Mouse (Mus musculus): Measurements from ENCODE around the gene Nme4. TPM values are rescaled to one million over a fixed set of nuclear protein-coding genes. Genes with fewer than 3 reads are reported as not detected.

The Nme4 gene
- total and polyA plus RNA-seq, 2 experiments from 2014 or later = 16.0 to 23.3 TPM

GRCm38 (mm10) chr17:26043249-26043636 is 52.2 kb downstream of the Nme4 start:
- H3K27ac ChIP-seq = peak overlapping the region; percentile 93
- peak overlapping the region; percentile 30 for H3K4me2 ChIP-seq (ENCODE audit: low read depth, low read length)
- no peaks in the 10 kb centered on the region for H3K27me3 ChIP-seq (ENCODE audit: insufficient read depth, low read length)
- H3K4me1 ChIP-seq (ENCODE audit: insufficient read depth, low read length) = peaks cover 26% of the 10 kb centered on the region
- WGBS = 24% methylated on average over 5 of the region's 5 CpGs
- ATAC-seq (peak; percentile 92), DNase-seq (ENCODE audit: low spot score) (peak; percentile 92)
- no peaks in the 10 kb centered on the region for H3K9me3 ChIP-seq (ENCODE audit: low read length)
- peak; percentile 56 for TF ChIP-seq CTCF (IDR thresholded peaks at IDR 0.05; ENCODE audit: low read depth)
- H3K4me3 ChIP-seq (ENCODE audit: low read length) = no peak overlapping the region
- no peaks in the 10 kb centered on the region; the same call in 1 of the 2 replicates for H3K36me3 ChIP-seq (ENCODE audit: insufficient read depth, low read length)
- H3K9ac ChIP-seq (replicated peaks; ENCODE audit: low read length) = 0 out of 2 replicates have a peak overlapping the region, but pooled peaks have one; percentile 28

DNA sequence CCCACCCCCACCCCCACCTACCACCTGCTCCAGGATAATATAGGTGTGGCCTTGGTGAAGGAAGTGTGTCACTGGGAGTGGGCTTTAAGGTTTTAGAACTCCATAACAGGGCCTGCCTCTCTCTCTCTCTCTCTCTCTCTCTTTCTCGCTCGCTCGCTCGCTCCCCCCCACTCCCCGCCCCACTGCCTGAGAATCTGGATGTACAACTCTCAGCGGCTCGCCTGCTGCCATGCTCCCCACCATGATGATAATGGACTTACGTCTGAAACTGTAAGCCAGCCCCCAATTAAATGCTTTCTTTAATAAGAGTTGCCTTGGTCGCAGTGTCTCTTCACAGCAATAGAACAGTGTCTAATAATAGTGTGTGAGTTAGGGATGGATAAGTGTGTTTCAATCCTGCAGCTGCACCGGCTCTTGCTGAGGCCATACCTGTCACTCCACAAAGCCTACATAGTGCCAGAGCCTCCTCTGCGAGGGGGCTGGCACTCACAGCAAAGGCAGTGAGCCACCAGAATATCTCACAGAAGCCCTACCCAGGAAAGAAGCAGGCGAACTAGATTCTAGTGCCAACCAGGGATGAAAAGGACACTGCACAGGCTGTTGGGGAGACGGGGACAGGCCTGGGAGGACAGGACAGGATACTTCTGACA is 52.7 kb downstream of the Nme4 start:
- ATAC-seq (peak; percentile 81), DNase-seq (ENCODE audit: low spot score) (peak; percentile 59)
- Histone ChIP-seq H3K27me3 (ENCODE audit: insufficient read depth, low read length) (no peaks in the 10 kb centered on the region), H3K36me3 (ENCODE audit: insufficient read depth, low read length) (no peaks in the 10 kb centered on the region; the same call in 1 of the 2 replicates), H3K4me3 (ENCODE audit: low read length) (no peak overlapping the region), H3K9me3 (ENCODE audit: low read length) (no peaks in the 10 kb centered on the region), H3K27ac (peak overlapping the region; percentile 93), H3K4me1 (ENCODE audit: insufficient read depth, low read length) (peaks cover 26% of the 10 kb centered on the region), H3K9ac (replicated peaks; ENCODE audit: low read length) (0 out of 2 replicates have a peak overlapping the region, but pooled peaks have one; percentile 28), H3K4me2 (ENCODE audit: low read depth, low read length) (peak overlapping the region; percentile 30)
- 35% methylated on average over 11 of the region's 13 CpGs for WGBS
- TF ChIP-seq CTCF (IDR thresholded peaks at IDR 0.05; ENCODE audit: low read depth) = no peak

Other genes with a start within 250 kb of the Nme4 start
- 54.5 and 75.5 TPM in 2 replicates for gene Wdr90, start 234.1 kb downstream of the Nme4 start, total RNA-seq (2014; rRNA removed)
- 13.2 TPM in 2 replicates for gene Wdr90, start 234.1 kb downstream of the Nme4 start, polyA plus RNA-seq (2015; fragmentation: Nextera tagmentation; extraction: Ambion mirVana)
- gene Mcrip2, start 226.8 kb downstream of the Nme4 start, total RNA-seq (2014; rRNA removed) = 27.0 and 32.1 TPM in 2 replicates
- 54.3 and 54.7 TPM in 2 replicates for gene Mcrip2, start 226.8 kb downstream of the Nme4 start, polyA plus RNA-seq (2015; fragmentation: Nextera tagmentation; extraction: Ambion mirVana)
- gene Mettl26, start 220.5 kb downstream of the Nme4 start, total RNA-seq (2014; rRNA removed) = 50.0 and 63.1 TPM in 2 replicates
- gene Mettl26, start 220.5 kb downstream of the Nme4 start, polyA plus RNA-seq (2015; fragmentation: Nextera tagmentation; extraction: Ambion mirVana) = 62.9 and 64.8 TPM in 2 replicates
- 1.2 and 1.5 TPM in 2 replicates for gene Wfikkn1, start 214.7 kb downstream of the Nme4 start, total RNA-seq (2014; rRNA removed)
- 0.33 and 0.58 TPM in 2 replicates for gene Wfikkn1, start 214.7 kb downstream of the Nme4 start, polyA plus RNA-seq (2015; fragmentation: Nextera tagmentation; extraction: Ambion mirVana)
- 33.2 and 39.1 TPM in 2 replicates for gene Rab40c, start 175.9 kb downstream of the Nme4 start, total RNA-seq (2014; rRNA removed)
- 34.7 and 35.3 TPM in 2 replicates for gene Rab40c, start 175.9 kb downstream of the Nme4 start, polyA plus RNA-seq (2015; fragmentation: Nextera tagmentation; extraction: Ambion mirVana)
- gene Pigq, start 150.7 kb downstream of the Nme4 start, total RNA-seq (2014; rRNA removed) = 90.6 and 99.7 TPM in 2 replicates
- 69.7 and 76.3 TPM in 2 replicates for gene Pigq, start 150.7 kb downstream of the Nme4 start, polyA plus RNA-seq (2015; fragmentation: Nextera tagmentation; extraction: Ambion mirVana)
- gene Nhlrc4, start 150.6 kb downstream of the Nme4 start, total RNA-seq (2014; rRNA removed) = 0.61 and 0.68 TPM in 2 replicates
- gene Nhlrc4, start 150.6 kb downstream of the Nme4 start, polyA plus RNA-seq (2015; fragmentation: Nextera tagmentation; extraction: Ambion mirVana) = 0.30 and 0.72 TPM in 2 replicates
- gene A930017K11Rik, start 143.0 kb downstream of the Nme4 start, total RNA-seq (2014; rRNA removed) = 5.6 and 7.2 TPM in 2 replicates
- gene A930017K11Rik, start 143.0 kb downstream of the Nme4 start, polyA plus RNA-seq (2015; fragmentation: Nextera tagmentation; extraction: Ambion mirVana) = 4.4 and 5.0 TPM in 2 replicates
- 35.1 and 41.4 TPM in 2 replicates for gene Capn15, start 109.8 kb downstream of the Nme4 start, total RNA-seq (2014; rRNA removed)
- gene Capn15, start 109.8 kb downstream of the Nme4 start, polyA plus RNA-seq (2015; fragmentation: Nextera tagmentation; extraction: Ambion mirVana) = 19.0 and 20.1 TPM in 2 replicates
- gene Rab11fip3, start 26.0 kb downstream of the Nme4 start, total RNA-seq (2014; rRNA removed) = 34.7 and 41.9 TPM in 2 replicates
- 16.6 and 17.9 TPM in 2 replicates for gene Rab11fip3, start 26.0 kb downstream of the Nme4 start, polyA plus RNA-seq (2015; fragmentation: Nextera tagmentation; extraction: Ambion mirVana)
- gene Decr2, start 5.3 kb downstream of the Nme4 start, total RNA-seq (2014; rRNA removed) = 35.6 and 40.6 TPM in 2 replicates
- gene Decr2, start 5.3 kb downstream of the Nme4 start, polyA plus RNA-seq (2015; fragmentation: Nextera tagmentation; extraction: Ambion mirVana) = 41.1 and 44.7 TPM in 2 replicates
- gene Tmem8, start 17.7 kb upstream of the Nme4 start, total RNA-seq (2014; rRNA removed) = 10.4 and 11.8 TPM in 2 replicates
- 3.8 and 4.0 TPM in 2 replicates for gene Tmem8, start 17.7 kb upstream of the Nme4 start, polyA plus RNA-seq (2015; fragmentation: Nextera tagmentation; extraction: Ambion mirVana)
- 107 and 138 TPM in 2 replicates for gene Mrpl28, start 27.9 kb upstream of the Nme4 start, total RNA-seq (2014; rRNA removed)
- gene Mrpl28, start 27.9 kb upstream of the Nme4 start, polyA plus RNA-seq (2015; fragmentation: Nextera tagmentation; extraction: Ambion mirVana) = 189 and 194 TPM in 2 replicates
- gene Axin1, start 43.1 kb upstream of the Nme4 start, total RNA-seq (2014; rRNA removed) = 36.0 and 51.3 TPM in 2 replicates
- gene Axin1, start 43.1 kb upstream of the Nme4 start, polyA plus RNA-seq (2015; fragmentation: Nextera tagmentation; extraction: Ambion mirVana) = 10.0 and 11.2 TPM in 2 replicates
- gene Pdia2, start 103.5 kb upstream of the Nme4 start, total RNA-seq (2014; rRNA removed) = not detected in 2 replicates
- 0.09 and 0.66 TPM in 2 replicates for gene Pdia2, start 103.5 kb upstream of the Nme4 start, polyA plus RNA-seq (2015; fragmentation: Nextera tagmentation; extraction: Ambion mirVana)
- 35.8 and 38.5 TPM in 2 replicates for gene Rgs11, start 107.3 kb upstream of the Nme4 start, total RNA-seq (2014; rRNA removed)
- gene Rgs11, start 107.3 kb upstream of the Nme4 start, polyA plus RNA-seq (2015; fragmentation: Nextera tagmentation; extraction: Ambion mirVana) = 20.5 and 28.5 TPM in 2 replicates
- gene Arhgdig, start 112.2 kb upstream of the Nme4 start, total RNA-seq (2014; rRNA removed) = 280 and 290 TPM in 2 replicates
- gene Arhgdig, start 112.2 kb upstream of the Nme4 start, polyA plus RNA-seq (2015; fragmentation: Nextera tagmentation; extraction: Ambion mirVana) = 376 and 384 TPM in 2 replicates
- gene Fam234a, start 148.6 kb upstream of the Nme4 start, total RNA-seq (2014; rRNA removed) = 42.4 and 42.6 TPM in 2 replicates
- gene Fam234a, start 148.6 kb upstream of the Nme4 start, polyA plus RNA-seq (2015; fragmentation: Nextera tagmentation; extraction: Ambion mirVana) = 34.9 and 37.5 TPM in 2 replicates
- gene Luc7l, start 157.3 kb upstream of the Nme4 start, total RNA-seq (2014; rRNA removed) = 81.8 and 82.7 TPM in 2 replicates
- 84.5 and 91.1 TPM in 2 replicates for gene Luc7l, start 157.3 kb upstream of the Nme4 start, polyA plus RNA-seq (2015; fragmentation: Nextera tagmentation; extraction: Ambion mirVana)

Measured in hindbrain, postnatal 0 days (tissue).